Mouse (Mus musculus) liver, adult 2 months (tissue): ENCODE data around the gene Camk2g.

Source experiments
- CTCF ChIP-seq: fragments of 200-500 bp; IDR thresholded peaks from 2 replicates; pipeline ENCODE4 v1.5.1; 2011; ENCODE audit warnings: low read depth, low read length, control low read depth
- POLR2A ChIP-seq: fragments of 200-500 bp; IDR thresholded peaks from 2 replicates; pipeline ENCODE4 v1.6.1; 2011; ENCODE audit warnings: low read length, control low read depth; ENCODE audit not compliant: insufficient read depth; ENCODE audit errors: extremely low read depth

DNA sequence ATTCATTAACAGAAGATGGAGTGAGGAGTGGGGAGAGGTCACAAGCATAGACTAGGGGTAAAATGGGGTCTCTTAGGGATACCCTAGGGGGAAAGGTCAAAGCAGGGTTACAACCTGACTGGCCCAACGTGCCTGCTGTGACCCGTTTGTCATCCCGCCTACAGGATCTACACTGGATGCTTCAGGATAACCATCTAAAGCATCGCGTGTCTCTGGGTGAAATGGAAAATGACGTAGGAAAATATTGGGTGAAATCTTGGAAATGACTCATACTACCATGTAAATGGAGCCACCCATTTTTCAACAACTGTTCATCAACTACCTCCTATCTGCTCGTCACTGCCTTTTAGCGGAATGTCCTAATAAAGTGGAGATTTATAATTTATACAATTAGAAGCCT is 2.3 kb upstream of the Camk2g start:
- TF ChIP-seq CTCF (no peak), POLR2A (no peak)
